Mouse (Mus musculus) small intestine, adult 2 months (tissue): ENCODE results near the gene Dmtf1. TPM values are rescaled to one million over a fixed set of nuclear protein-coding genes. Genes with fewer than 3 reads are reported as not detected.
A peak's percentile ranks its signal among the peaks of the same experiment; 100 is the strongest.

Experiments used
- H3K27ac ChIP-seq: fragments of 200-500 bp; 2 replicates; pipeline ENCODE4 v1.5.1; 2012; ENCODE audit warnings: low read depth, low read length, control low read depth, inconsistent platforms; ENCODE audit not compliant: insufficient read depth
- H3K27me3 ChIP-seq: fragments of 200-500 bp; 2 replicates; pipeline ENCODE4 v1.6.1; 2012; ENCODE audit warnings: mild to moderate bottlenecking, moderate library complexity, low read length, inconsistent platforms; ENCODE audit not compliant: control insufficient read depth, insufficient read depth
- H3K36me3 ChIP-seq: fragments of 200-500 bp; 2 replicates; pipeline ENCODE4 v1.6.1; 2012; ENCODE audit warnings: mild to moderate bottlenecking, low read length, control low read depth, inconsistent platforms; ENCODE audit not compliant: control insufficient read depth, insufficient read depth
- H3K4me1 ChIP-seq: fragments of 200-500 bp; 2 replicates; pipeline ENCODE4 v1.6.1; 2012; ENCODE audit warnings: low read length, inconsistent platforms, mixed read lengths; ENCODE audit not compliant: control insufficient read depth, insufficient read depth, insufficient read length
- H3K4me3 ChIP-seq: fragments of 200-500 bp; 2 replicates; pipeline ENCODE4 v1.5.1; 2012; ENCODE audit warnings: low read depth, mild to moderate bottlenecking, control low read depth, inconsistent platforms, low read length, moderate library complexity
- CTCF ChIP-seq: fragments of 200-500 bp; IDR thresholded peaks from 2 replicates; pipeline ENCODE4 v1.5.1; 2012; ENCODE audit warnings: low read depth, mild to moderate bottlenecking, control low read depth, inconsistent platforms, low read length, moderate library complexity, mixed read lengths; ENCODE audit not compliant: insufficient replicate concordance, insufficient read length; ENCODE audit errors: extremely low read depth
- POLR2A ChIP-seq: fragments of 200-500 bp; IDR thresholded peaks from 2 replicates; pipeline ENCODE4 v1.6.1; 2012; ENCODE audit warnings: low read depth, mild to moderate bottlenecking, control low read depth, inconsistent platforms, low read length, moderate library complexity
- WGBS: fragments of 180-500 bp; shearing (Covaris S2); methylation state at CpG from one replicate; pipeline ENCODE4 v1.1.7; 2018; 5-methylcytosine and 5-hydroxymethylcytosine counted together
- polyA plus RNA-seq: library from polyadenylated mRNA; depleted of rRNA; stranded (reverse); fragments of >200 nt; gene quantifications from 2 replicates; pipeline ENCODE4 v1.2.3, GENCODE M21; 2012

The Dmtf1 gene
- polyA plus RNA-seq, 1 experiment, result 3.2 TPM

GRCm38 (mm10) chr5:9109582-9109981, 52.0 kb downstream of the Dmtf1 start:
- H3K36me3 ChIP-seq, result peaks cover 5% of the 10 kb centered on the region
- H3K27me3 ChIP-seq, result no peaks in the 10 kb centered on the region
- H3K4me3 ChIP-seq, result no peak overlapping the region
- peaks cover 22% of the 10 kb centered on the region for H3K4me1 ChIP-seq
- H3K27ac ChIP-seq, result no peak overlapping the region
- peak; percentile 34; the same call in 1 of the 2 replicates for TF ChIP-seq CTCF
- TF ChIP-seq POLR2A, result no peak

GRCm38 (mm10) chr5:9108490-9108889, 53.1 kb downstream of the Dmtf1 start:
- H3K4me1 ChIP-seq, result peaks cover 22% of the 10 kb centered on the region
- H3K36me3 ChIP-seq, result peaks cover 5% of the 10 kb centered on the region
- no peak for TF ChIP-seq POLR2A
- no peak for TF ChIP-seq CTCF
- peak overlapping the region; percentile 81 for H3K27ac ChIP-seq
- 27% methylated on average over 5 of the region's 5 CpGs for WGBS
- no peak overlapping the region for H3K4me3 ChIP-seq
- H3K27me3 ChIP-seq, result no peaks in the 10 kb centered on the region

GRCm38 (mm10) chr5:9107296-9108089, 54.1 kb downstream of the Dmtf1 start:
- WGBS, result 60% methylated on average over 8 of the region's 8 CpGs
- Histone ChIP-seq H3K36me3 (peaks cover 3% of the 10 kb centered on the region), H3K27ac (peak overlapping the region; percentile 78), H3K27me3 (no peaks in the 10 kb centered on the region), H3K4me1 (peaks cover 25% of the 10 kb centered on the region), H3K4me3 (no peak overlapping the region)
- TF ChIP-seq CTCF, result no peak
- TF ChIP-seq POLR2A, result no peak

- no peak overlapping the region for H3K4me3 ChIP-seq
- TF ChIP-seq CTCF (no peak), POLR2A (no peak)
- H3K27ac ChIP-seq, result peak overlapping the region; percentile 78
- H3K27me3 ChIP-seq, result no peaks in the 10 kb centered on the region
- 47% methylated on average over 6 of the region's 6 CpGs for WGBS
- H3K4me1 ChIP-seq, result peaks cover 26% of the 10 kb centered on the region
- peaks cover 3% of the 10 kb centered on the region; the same call in 1 of the 2 replicates for H3K36me3 ChIP-seq
These were observed 54.8 kb downstream of the Dmtf1 start for GRCm38 (mm10) chr5:9106806-9107205.

- Histone ChIP-seq H3K27ac (peak overlapping the region; percentile 48; the same call in 1 of the 2 replicates), H3K4me1 (peaks cover 24% of the 10 kb centered on the region), H3K36me3 (peaks cover 3% of the 10 kb centered on the region; the same call in 1 of the 2 replicates), H3K4me3 (no peak overlapping the region), H3K27me3 (no peaks in the 10 kb centered on the region)
- 72% methylated on average over 8 of the region's 8 CpGs for WGBS
- TF ChIP-seq POLR2A (no peak), CTCF (no peak)
These were observed 57.6 kb downstream of the Dmtf1 start for GRCm38 (mm10) chr5:9103958-9104357.

- 89% methylated on average over 2 of the region's 2 CpGs for WGBS
- Histone ChIP-seq H3K4me3 (no peak overlapping the region), H3K27ac (no peak overlapping the region), H3K36me3 (peaks cover 3% of the 10 kb centered on the region; the same call in 1 of the 2 replicates), H3K27me3 (no peaks in the 10 kb centered on the region), H3K4me1 (peaks cover 17% of the 10 kb centered on the region; the same call in 1 of the 2 replicates)
- TF ChIP-seq POLR2A (no peak), CTCF (no peak)
These were observed 58.9 kb downstream of the Dmtf1 start for GRCm38 (mm10) chr5:9102696-9103095.
